Mouse (Mus musculus): ENCODE measurements at regions not wholly inside any gene's neighbourhood (a gene's known extent, or its start where the extent isn't known, plus 50 kb on each side); places are given as distances from the start of the nearest gene placed in this dataset.

DNA sequence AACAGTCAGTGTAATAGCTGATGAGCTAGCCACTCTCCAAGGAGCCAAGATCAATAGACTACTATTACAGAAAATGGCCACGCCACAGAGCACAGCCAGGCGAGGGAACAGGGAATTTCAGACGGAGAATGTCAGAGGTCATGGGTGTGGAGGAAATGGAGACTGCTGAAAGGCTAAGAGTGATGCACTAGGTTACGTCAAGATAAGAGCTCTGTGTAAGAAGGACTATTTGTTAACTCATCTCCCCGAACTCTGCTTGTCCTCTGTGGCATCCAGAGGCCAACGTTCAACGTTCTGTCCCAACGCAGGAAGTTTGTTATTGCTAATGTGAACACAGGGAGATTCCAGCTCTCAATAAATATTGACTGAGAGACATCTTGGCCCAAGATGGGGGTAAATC, 86.0 kb upstream of the Ngf start:
- no peak for TF ChIP-seq CTCF (IDR thresholded peaks at IDR 0.05; ENCODE audit: low read depth, low read length)
- TF ChIP-seq GATA1 (IDR thresholded peaks at IDR 0.05; ENCODE audit: borderline replicate concordance, low read length): no peak
- no peak for TF ChIP-seq TAL1 (conservative IDR thresholded peaks at IDR 0.05; ENCODE audit: low read depth, low read length)
- no peak for TF ChIP-seq GATA2 (IDR thresholded peaks at IDR 0.05; ENCODE audit: borderline replicate concordance, low read depth, low read length)
